Mouse (Mus musculus): ENCODE data around the gene Il1f5. TPM values are rescaled to one million over a fixed set of nuclear protein-coding genes. Genes with fewer than 3 reads are reported as not detected.

Il1f5 gene
- total RNA-seq (2015), result not detected in 2 replicates
- not detected in 2 replicates for total RNA-seq (2017)

GRCm38 (mm10) chr2:24276654-24277053 lies at the start of gene Il1f5:
TSS of gene Il1f5 (plus strand) at chr2:24276954.
- no peak for ATAC-seq (replicated peaks; ENCODE audit: poor library complexity)

GRCm38 (mm10) chr2:24227191-24227590 lies 49.6 kb upstream of the Il1f5 start:
- ATAC-seq (replicated peaks; ENCODE audit: poor library complexity), result no peak

GRCm38 (mm10) chr2:24267503-24267902 lies 9.3 kb upstream of the Il1f5 start:
- no peak for ATAC-seq (replicated peaks; ENCODE audit: poor library complexity)

- ATAC-seq (replicated peaks; ENCODE audit: poor library complexity), result no peak
These were observed 3.1 kb upstream of the Il1f5 start for GRCm38 (mm10) chr2:24273619-24274018.

- ATAC-seq (replicated peaks; ENCODE audit: poor library complexity), result no peak
These were observed 1.6 kb upstream of the Il1f5 start for GRCm38 (mm10) chr2:24275146-24275545.

- no peak for ATAC-seq (replicated peaks; ENCODE audit: poor library complexity)
These were observed 14.1 kb downstream of the Il1f5 start, which contains the start of gene Il1f10 for GRCm38 (mm10) chr2:24290896-24291295. TSS of gene Il1f10 (plus strand) at chr2:24291196.

- no peak for ATAC-seq (replicated peaks; ENCODE audit: poor library complexity)
These were observed 17.9 kb downstream of the Il1f5 start for GRCm38 (mm10) chr2:24294616-24295015.

- peak; percentile 97 for ATAC-seq (replicated peaks; ENCODE audit: poor library complexity)
These were observed 20.1 kb downstream of the Il1f5 start for GRCm38 (mm10) chr2:24296837-24297236.

GRCm38 (mm10) chr2:24311302-24312001 lies 34.7 kb downstream of the Il1f5 start:
- ATAC-seq (replicated peaks; ENCODE audit: poor library complexity), result peak; percentile 95

GRCm38 (mm10) chr2:24316919-24317318 lies 40.2 kb downstream of the Il1f5 start:
- ATAC-seq (replicated peaks; ENCODE audit: poor library complexity), result no peak

- peak; percentile 76 for ATAC-seq (replicated peaks; ENCODE audit: poor library complexity)
These were observed 41.3 kb downstream of the Il1f5 start for GRCm38 (mm10) chr2:24317919-24318598.

Other genes starting within 250 kb of the Il1f5 start
- 23.8 and 34.0 TPM in 2 replicates for gene Hnmt, start 227.6 kb upstream of the Il1f5 start, total RNA-seq (2015)
- 63.9 and 71.5 TPM in 2 replicates for gene Hnmt, start 227.6 kb upstream of the Il1f5 start, total RNA-seq (2017)
- not detected in 2 replicates for gene Tbpl2, start 180.4 kb upstream of the Il1f5 start, total RNA-seq (2015)
- gene Tbpl2, start 180.4 kb upstream of the Il1f5 start, total RNA-seq (2017), result not detected in 2 replicates
- not detected in 2 replicates for gene Il1f8, start 123.8 kb upstream of the Il1f5 start, total RNA-seq (2015)
- not detected in 2 replicates for gene Il1f8, start 123.8 kb upstream of the Il1f5 start, total RNA-seq (2017)
- gene Il1f9, start 90.5 kb upstream of the Il1f5 start, total RNA-seq (2015), result 2.5 and 3.8 TPM in 2 replicates
- gene Il1f9, start 90.5 kb upstream of the Il1f5 start, total RNA-seq (2017), result 2.9 and 4.0 TPM in 2 replicates
- gene Il1f6, start 61.5 kb upstream of the Il1f5 start, total RNA-seq (2015), result not detected in 2 replicates
- not detected in 2 replicates for gene Il1f6, start 61.5 kb upstream of the Il1f5 start, total RNA-seq (2017)
- not detected in 2 replicates for gene Il1f10, start 14.2 kb downstream of the Il1f5 start, total RNA-seq (2015)
- not detected in 2 replicates for gene Il1f10, start 14.2 kb downstream of the Il1f5 start, total RNA-seq (2017)
- 3.2 and 3.9 TPM in 2 replicates for gene Il1rn, start 59.9 kb downstream of the Il1f5 start, total RNA-seq (2015)
- gene Il1rn, start 59.9 kb downstream of the Il1f5 start, total RNA-seq (2017), result 1.0 and 1.2 TPM in 2 replicates
- 43.0 and 43.9 TPM in 2 replicates for gene Psd4, start 90.6 kb downstream of the Il1f5 start, total RNA-seq (2015)
- gene Psd4, start 90.6 kb downstream of the Il1f5 start, total RNA-seq (2017), result 74.4 and 81.0 TPM in 2 replicates
- gene Pax8, start 198.6 kb downstream of the Il1f5 start, total RNA-seq (2015), result 1.3 and 2.9 TPM in 2 replicates
- 0.20 and 1.1 TPM in 2 replicates for gene Pax8, start 198.6 kb downstream of the Il1f5 start, total RNA-seq (2017)

All from megakaryocyte progenitor cell, adult 5-6 weeks (primary cell).